Mouse (Mus musculus): ENCODE data around the gene Reps1. TPM values are rescaled to one million over a fixed set of nuclear protein-coding genes. Genes with fewer than 3 reads are reported as not detected.

The Reps1 gene
- polyA plus RNA-seq, 1 experiment from 2014 or later = 6.2 TPM

GRCm38 (mm10) chr10:18022312-18022711, 33.3 kb upstream of the Reps1 start:
- H3K27me3 ChIP-seq (replicated peaks; ENCODE audit: control insufficient read depth, insufficient read depth, low read length) = no peaks in the 10 kb centered on the region
- no peaks in the 10 kb centered on the region for H3K9me3 ChIP-seq (ENCODE audit: control insufficient read depth, low read length)
- ATAC-seq = peak; percentile 77
- under 1% methylated on average over 21 of the region's 21 CpGs for WGBS
- 0 out of 2 replicates have a peak, but pooled peaks cover 7% of the 10 kb centered on the region for H3K4me1 ChIP-seq (ENCODE audit: control insufficient read depth, insufficient read depth, low read length)
- H3K4me3 ChIP-seq (ENCODE audit: low read length) = peak overlapping the region; percentile 79
- H3K27ac ChIP-seq (ENCODE audit: low read length) = peak overlapping the region; percentile 98
- peak overlapping the region; percentile 96 for H3K9ac ChIP-seq (ENCODE audit: low read depth, low read length)
- H3K4me2 ChIP-seq (ENCODE audit: low read depth, low read length) = peak overlapping the region; percentile 84
- H3K36me3 ChIP-seq (ENCODE audit: control insufficient read depth, insufficient read depth, low read length) = peaks cover 3% of the 10 kb centered on the region; the same call in 1 of the 2 replicates

GRCm38 (mm10) chr10:18022741-18023347, 32.8 kb upstream of the Reps1 start, which contains the start of gene Abracl:
Abracl (minus strand) TSS chr10:18023288.
- Histone ChIP-seq H3K4me2 (ENCODE audit: low read depth, low read length) (peak within 1 kb of the TSS; percentile 84), H3K27me3 (replicated peaks; ENCODE audit: control insufficient read depth, insufficient read depth, low read length) (no peaks in the 10 kb centered on the region), H3K9me3 (ENCODE audit: control insufficient read depth, low read length) (no peaks in the 10 kb centered on the region), H3K36me3 (ENCODE audit: control insufficient read depth, insufficient read depth, low read length) (peaks cover 1% of the 10 kb centered on the region; the same call in 1 of the 2 replicates), H3K27ac (ENCODE audit: low read length) (peak within 1 kb of the TSS; percentile 98), H3K4me1 (ENCODE audit: control insufficient read depth, insufficient read depth, low read length) (0 out of 2 replicates have a peak, but pooled peaks cover 7% of the 10 kb centered on the region), H3K4me3 (ENCODE audit: low read length) (peak within 1 kb of the TSS; percentile 79), H3K9ac (ENCODE audit: low read depth, low read length) (peak within 1 kb of the TSS; percentile 96)
- WGBS = under 1% methylated on average over 37 of the region's 37 CpGs
- peak; percentile 97 for ATAC-seq

GRCm38 (mm10) chr10:18034408-18034807, 21.3 kb upstream of the Reps1 start:
- no peaks in the 10 kb centered on the region for H3K9me3 ChIP-seq (ENCODE audit: control insufficient read depth, low read length)
- WGBS = 91% methylated on average over 4 of the region's 4 CpGs
- no peak overlapping the region for H3K4me3 ChIP-seq (ENCODE audit: low read length)
- no peak overlapping the region for H3K4me2 ChIP-seq (ENCODE audit: low read depth, low read length)
- no peak overlapping the region for H3K9ac ChIP-seq (ENCODE audit: low read depth, low read length)
- no peaks in the 10 kb centered on the region for H3K4me1 ChIP-seq (ENCODE audit: control insufficient read depth, insufficient read depth, low read length)
- H3K36me3 ChIP-seq (ENCODE audit: control insufficient read depth, insufficient read depth, low read length) = no peaks in the 10 kb centered on the region
- H3K27me3 ChIP-seq (replicated peaks; ENCODE audit: control insufficient read depth, insufficient read depth, low read length) = no peaks in the 10 kb centered on the region
- no peak overlapping the region for H3K27ac ChIP-seq (ENCODE audit: low read length)
- no peak for ATAC-seq

DNA sequence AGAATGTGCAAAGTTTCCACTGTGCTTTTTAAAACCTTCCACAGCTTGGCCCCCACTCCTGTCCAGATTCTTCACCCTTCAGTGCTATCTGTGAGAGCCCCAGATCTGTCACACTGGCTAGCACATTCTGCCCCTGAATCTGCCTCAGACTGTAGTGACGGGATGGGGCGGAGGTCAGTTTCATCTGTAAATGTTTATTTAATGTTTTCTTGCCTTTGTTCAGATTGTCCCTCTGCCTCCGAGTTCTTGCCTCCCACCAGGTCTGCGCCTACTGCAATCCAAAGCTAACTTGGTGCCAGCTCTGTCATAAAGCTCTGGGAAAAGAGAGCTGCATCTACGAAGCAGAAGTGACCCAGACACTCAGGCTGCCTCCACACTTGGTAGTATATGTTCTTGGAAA, 18.8 kb upstream of the Reps1 start:
- no peaks in the 10 kb centered on the region for H3K36me3 ChIP-seq (ENCODE audit: control insufficient read depth, insufficient read depth, low read length)
- H3K9me3 ChIP-seq (ENCODE audit: control insufficient read depth, low read length) = no peaks in the 10 kb centered on the region
- 45% methylated on average over 5 of the region's 5 CpGs for WGBS
- H3K9ac ChIP-seq (ENCODE audit: low read depth, low read length) = no peak overlapping the region
- H3K27me3 ChIP-seq (replicated peaks; ENCODE audit: control insufficient read depth, insufficient read depth, low read length) = no peaks in the 10 kb centered on the region
- H3K4me3 ChIP-seq (ENCODE audit: low read length) = no peak overlapping the region
- no peak overlapping the region for H3K4me2 ChIP-seq (ENCODE audit: low read depth, low read length)
- H3K4me1 ChIP-seq (ENCODE audit: control insufficient read depth, insufficient read depth, low read length) = no peaks in the 10 kb centered on the region
- no peak for ATAC-seq
- no peak overlapping the region for H3K27ac ChIP-seq (ENCODE audit: low read length)

- no peak for ATAC-seq
- no peak overlapping the region for H3K9ac ChIP-seq (ENCODE audit: low read depth, low read length)
- H3K36me3 ChIP-seq (ENCODE audit: control insufficient read depth, insufficient read depth, low read length) = no peaks in the 10 kb centered on the region
- H3K4me1 ChIP-seq (ENCODE audit: control insufficient read depth, insufficient read depth, low read length) = 0 out of 2 replicates have a peak, but pooled peaks cover 3% of the 10 kb centered on the region
- H3K9me3 ChIP-seq (ENCODE audit: control insufficient read depth, low read length) = no peaks in the 10 kb centered on the region
- no peak overlapping the region for H3K27ac ChIP-seq (ENCODE audit: low read length)
- no peak overlapping the region for H3K4me3 ChIP-seq (ENCODE audit: low read length)
- no peaks in the 10 kb centered on the region for H3K27me3 ChIP-seq (replicated peaks; ENCODE audit: control insufficient read depth, insufficient read depth, low read length)
- no peak overlapping the region for H3K4me2 ChIP-seq (ENCODE audit: low read depth, low read length)
Observed at GRCm38 (mm10) chr10:18046380-18046779, 9.3 kb upstream of the Reps1 start.

- H3K36me3 ChIP-seq (ENCODE audit: control insufficient read depth, insufficient read depth, low read length) = no peaks in the 10 kb centered on the region
- no peak overlapping the region for H3K4me3 ChIP-seq (ENCODE audit: low read length)
- 0 out of 2 replicates have a peak, but pooled peaks cover 3% of the 10 kb centered on the region for H3K4me1 ChIP-seq (ENCODE audit: control insufficient read depth, insufficient read depth, low read length)
- H3K4me2 ChIP-seq (ENCODE audit: low read depth, low read length) = no peak overlapping the region
- 44% methylated on average over 10 of the region's 10 CpGs for WGBS
- H3K9me3 ChIP-seq (ENCODE audit: control insufficient read depth, low read length) = no peaks in the 10 kb centered on the region
- no peaks in the 10 kb centered on the region for H3K27me3 ChIP-seq (replicated peaks; ENCODE audit: control insufficient read depth, insufficient read depth, low read length)
- no peak overlapping the region for H3K27ac ChIP-seq (ENCODE audit: low read length)
- ATAC-seq = 0 out of 2 replicates have a peak, but pooled peaks have one; percentile 63
- H3K9ac ChIP-seq (ENCODE audit: low read depth, low read length) = no peak overlapping the region
Observed at GRCm38 (mm10) chr10:18047380-18048146, 8.1 kb upstream of the Reps1 start.

DNA sequence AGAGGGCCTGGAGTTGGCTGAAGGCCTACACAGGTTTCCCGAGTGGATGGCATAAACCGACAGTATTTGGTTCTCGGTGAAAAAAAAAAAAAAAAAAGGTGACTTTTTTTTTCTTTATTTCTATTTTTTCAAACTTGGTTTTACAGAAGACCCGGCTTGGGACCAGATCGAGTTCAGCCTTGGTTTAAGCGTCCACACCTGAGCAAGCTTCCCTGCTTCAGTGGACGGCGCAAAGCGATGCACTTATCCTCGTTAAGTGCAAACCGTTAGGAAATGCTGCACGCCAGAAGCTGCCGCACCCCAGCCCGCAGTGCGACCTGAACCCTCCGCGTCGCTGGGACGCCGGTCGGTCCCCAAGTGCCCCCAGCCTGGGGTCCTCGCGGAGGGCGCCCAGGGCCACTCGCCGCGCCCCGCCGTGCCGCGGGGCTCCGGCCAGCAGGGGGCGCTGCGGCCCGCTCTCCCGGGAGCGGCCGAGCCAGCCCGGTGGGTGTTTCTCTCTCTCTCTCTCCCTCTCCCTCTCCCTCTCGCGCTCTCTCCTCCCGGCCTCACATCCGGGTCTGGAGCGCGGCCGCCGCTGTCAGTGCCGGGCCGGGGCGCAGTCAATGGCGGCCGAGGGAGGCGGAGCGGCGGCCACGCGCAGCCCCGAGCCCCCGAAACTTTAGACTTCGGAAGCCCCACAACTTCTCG, 509 bp upstream of the Reps1 start:
- WGBS = 3% methylated on average over 60 of the region's 61 CpGs
- Histone ChIP-seq H3K9ac (ENCODE audit: low read depth, low read length) (peak overlapping the region; percentile 96), H3K9me3 (ENCODE audit: control insufficient read depth, low read length) (no peaks in the 10 kb centered on the region), H3K4me1 (ENCODE audit: control insufficient read depth, insufficient read depth, low read length) (peaks cover 7% of the 10 kb centered on the region), H3K36me3 (ENCODE audit: control insufficient read depth, insufficient read depth, low read length) (no peaks in the 10 kb centered on the region), H3K27ac (ENCODE audit: low read length) (peak overlapping the region; percentile 87), H3K27me3 (replicated peaks; ENCODE audit: control insufficient read depth, insufficient read depth, low read length) (no peaks in the 10 kb centered on the region), H3K4me3 (ENCODE audit: low read length) (peak overlapping the region; percentile 96), H3K4me2 (ENCODE audit: low read depth, low read length) (peak overlapping the region; percentile 89)
- ATAC-seq = peak; percentile 98

- peaks cover 7% of the 10 kb centered on the region for H3K4me1 ChIP-seq (ENCODE audit: control insufficient read depth, insufficient read depth, low read length)
- ATAC-seq = no peak
- no peaks in the 10 kb centered on the region for H3K9me3 ChIP-seq (ENCODE audit: control insufficient read depth, low read length)
- no peak overlapping the region for H3K27ac ChIP-seq (ENCODE audit: low read length)
- H3K4me3 ChIP-seq (ENCODE audit: low read length) = peak overlapping the region; percentile 96
- peak overlapping the region; percentile 70 for H3K4me2 ChIP-seq (ENCODE audit: low read depth, low read length)
- no peaks in the 10 kb centered on the region for H3K27me3 ChIP-seq (replicated peaks; ENCODE audit: control insufficient read depth, insufficient read depth, low read length)
- under 1% methylated on average over 8 of the region's 8 CpGs for WGBS
- no peaks in the 10 kb centered on the region for H3K36me3 ChIP-seq (ENCODE audit: control insufficient read depth, insufficient read depth, low read length)
- peak overlapping the region; percentile 96 for H3K9ac ChIP-seq (ENCODE audit: low read depth, low read length)
Observed at GRCm38 (mm10) chr10:18056391-18056745, 707 bp downstream of the Reps1 start.

DNA sequence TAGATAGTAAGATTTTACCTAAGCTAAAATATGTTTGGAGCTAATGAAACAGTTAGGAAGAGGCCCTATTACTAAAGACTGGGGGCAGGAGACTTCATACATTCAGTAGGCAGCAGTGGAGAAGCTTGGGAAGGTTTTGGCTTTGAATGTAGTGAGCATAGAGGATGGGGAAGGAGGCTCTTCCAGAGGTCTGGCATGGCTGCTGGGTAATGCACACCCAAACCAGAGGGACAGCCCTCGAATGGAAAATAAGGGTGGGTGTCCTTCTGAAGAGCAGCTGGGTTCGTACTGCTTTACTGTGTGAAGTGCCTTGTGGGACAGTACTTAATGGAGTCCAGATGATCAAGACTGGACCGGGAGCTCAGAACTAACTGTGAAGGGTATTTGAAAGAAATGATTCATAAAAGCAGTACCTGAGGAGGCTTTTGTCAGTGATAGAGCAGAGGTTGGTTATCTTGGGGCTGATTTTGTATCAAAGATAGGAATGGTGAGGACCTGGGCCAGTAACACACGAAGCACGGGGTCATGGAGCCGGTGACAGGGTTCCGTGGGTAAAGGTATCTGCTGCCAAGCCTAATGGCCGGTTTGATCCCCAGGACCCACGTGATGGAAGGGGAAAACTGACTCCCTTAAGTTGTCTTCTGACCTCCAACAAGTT, 3.1 kb downstream of the Reps1 start:
- Histone ChIP-seq H3K4me1 (ENCODE audit: control insufficient read depth, insufficient read depth, low read length) (peaks cover 7% of the 10 kb centered on the region), H3K9me3 (ENCODE audit: control insufficient read depth, low read length) (no peaks in the 10 kb centered on the region), H3K4me3 (ENCODE audit: low read length) (no peak overlapping the region), H3K36me3 (ENCODE audit: control insufficient read depth, insufficient read depth, low read length) (no peaks in the 10 kb centered on the region), H3K27ac (ENCODE audit: low read length) (no peak overlapping the region), H3K4me2 (ENCODE audit: low read depth, low read length) (no peak overlapping the region), H3K27me3 (replicated peaks; ENCODE audit: control insufficient read depth, insufficient read depth, low read length) (no peaks in the 10 kb centered on the region), H3K9ac (ENCODE audit: low read depth, low read length) (no peak overlapping the region)
- no peak for ATAC-seq
- WGBS = 87% methylated on average over 9 of the region's 9 CpGs
